Mouse (Mus musculus): ENCODE data around the gene Mief1. TPM values are rescaled to one million over a fixed set of nuclear protein-coding genes. Genes with fewer than 3 reads are reported as not detected.

The Mief1 gene
- polyA plus RNA-seq, 1 experiment: 24.3 TPM

- Histone ChIP-seq H3K36me3 (ENCODE audit: control insufficient read depth, insufficient read depth) (no peaks in the 10 kb centered on the region), H3K79me2 (ENCODE audit: control insufficient read depth, insufficient read depth) (no peaks in the 10 kb centered on the region), H3K27me3 (ENCODE audit: control insufficient read depth, insufficient read depth, insufficient read length) (no peaks in the 10 kb centered on the region), H3K4me3 (no peak overlapping the region), H3K4me2 (ENCODE audit: low read depth) (no peak overlapping the region), H3ac (ENCODE audit: control insufficient read depth, insufficient read length) (no peak overlapping the region)
- TF ChIP-seq SRF (IDR thresholded peaks at IDR 0.05; ENCODE audit: control insufficient read depth, insufficient read length, low read depth): no peak
- no peak for TF ChIP-seq E2F4 (IDR thresholded peaks at IDR 0.05; ENCODE audit: insufficient read depth)
- no peak for TF ChIP-seq POLR2AphosphoS2 (IDR thresholded peaks at IDR 0.05; ENCODE audit: insufficient read length, low read depth)
- no peak for TF ChIP-seq REST (IDR thresholded peaks at IDR 0.05; ENCODE audit: insufficient read depth, insufficient read length)
- no peak for TF ChIP-seq MYOG (IDR thresholded peaks at IDR 0.05; ENCODE audit: control insufficient read depth in 1 of 3, insufficient read depth in 1 of 3, insufficient read length in 2 of 3, low read depth in 2 of 3)
- TF ChIP-seq POLR2A (IDR thresholded peaks at IDR 0.05; ENCODE audit: insufficient read length, low read depth): no peak
- no peak for TF ChIP-seq TCF12 (IDR thresholded peaks at IDR 0.05; ENCODE audit: insufficient read depth, poor library complexity, severe bottlenecking)
- no peak for TF ChIP-seq TCF3 (IDR thresholded peaks at IDR 0.05; ENCODE audit: insufficient read length, low read depth)
- no peak for TF ChIP-seq MYOD1 (IDR thresholded peaks at IDR 0.05; ENCODE audit: control insufficient read depth in 1 of 3, insufficient read length in 2 of 3, low read depth in 2 of 3)
- no peak for TF ChIP-seq MAX (IDR thresholded peaks at IDR 0.05; ENCODE audit: low read depth)
- TF ChIP-seq USF1 (IDR thresholded peaks at IDR 0.05; ENCODE audit: low read depth): no peak
- TF ChIP-seq CEBPB (IDR thresholded peaks at IDR 0.05; ENCODE audit: insufficient read depth, poor library complexity, severe bottlenecking): no peak
Observed at GRCm38 (mm10) chr15:80206057-80206565, 27.7 kb upstream of the Mief1 start.

GRCm38 (mm10) chr15:80208446-80208845, 25.4 kb upstream of the Mief1 start:
- Histone ChIP-seq H3ac (ENCODE audit: control insufficient read depth, insufficient read length) (no peak overlapping the region), H3K36me3 (ENCODE audit: control insufficient read depth, insufficient read depth) (no peaks in the 10 kb centered on the region)
- TF ChIP-seq POLR2AphosphoS2 (IDR thresholded peaks at IDR 0.05; ENCODE audit: insufficient read length, low read depth) (no peak), MYOD1 (IDR thresholded peaks at IDR 0.05; ENCODE audit: control insufficient read depth in 1 of 3, insufficient read length in 2 of 3, low read depth in 2 of 3) (no peak), SRF (IDR thresholded peaks at IDR 0.05; ENCODE audit: control insufficient read depth, insufficient read length, low read depth) (no peak)

GRCm38 (mm10) chr15:80213688-80214087, 20.1 kb upstream of the Mief1 start:
- Histone ChIP-seq H3K4me3 (no peak overlapping the region), H3ac (ENCODE audit: control insufficient read depth, insufficient read length) (no peak overlapping the region), H3K79me2 (ENCODE audit: control insufficient read depth, insufficient read depth) (no peaks in the 10 kb centered on the region), H3K36me3 (ENCODE audit: control insufficient read depth, insufficient read depth) (no peaks in the 10 kb centered on the region), H3K4me2 (ENCODE audit: low read depth) (no peak overlapping the region), H3K27me3 (ENCODE audit: control insufficient read depth, insufficient read depth, insufficient read length) (no peaks in the 10 kb centered on the region)
- TF ChIP-seq MYOD1 (IDR thresholded peaks at IDR 0.05; ENCODE audit: control insufficient read depth in 1 of 3, insufficient read length in 2 of 3, low read depth in 2 of 3) (no peak), E2F4 (IDR thresholded peaks at IDR 0.05; ENCODE audit: insufficient read depth) (no peak), POLR2AphosphoS2 (IDR thresholded peaks at IDR 0.05; ENCODE audit: insufficient read length, low read depth) (no peak), TCF12 (IDR thresholded peaks at IDR 0.05; ENCODE audit: insufficient read depth, poor library complexity, severe bottlenecking) (no peak)

More at GRCm38 (mm10) chr15:80208446-80208845, 25.4 kb upstream of the Mief1 start:
- Histone ChIP-seq H3K4me3 (no peak overlapping the region), H3K4me2 (ENCODE audit: low read depth) (no peak overlapping the region), H3K27me3 (ENCODE audit: control insufficient read depth, insufficient read depth, insufficient read length) (no peaks in the 10 kb centered on the region), H3K79me2 (ENCODE audit: control insufficient read depth, insufficient read depth) (no peaks in the 10 kb centered on the region)

GRCm38 (mm10) chr15:80215716-80216479, 17.9 kb upstream of the Mief1 start:
- TF ChIP-seq CEBPB (IDR thresholded peaks at IDR 0.05; ENCODE audit: insufficient read depth, poor library complexity, severe bottlenecking): no peak
- no peak for TF ChIP-seq E2F4 (IDR thresholded peaks at IDR 0.05; ENCODE audit: insufficient read depth)
- TF ChIP-seq MYOG (IDR thresholded peaks at IDR 0.05; ENCODE audit: control insufficient read depth in 1 of 3, insufficient read depth in 1 of 3, insufficient read length in 2 of 3, low read depth in 2 of 3): no peak
- no peak for TF ChIP-seq MAX (IDR thresholded peaks at IDR 0.05; ENCODE audit: low read depth)
- TF ChIP-seq TCF12 (IDR thresholded peaks at IDR 0.05; ENCODE audit: insufficient read depth, poor library complexity, severe bottlenecking): no peak
- no peak for TF ChIP-seq SRF (IDR thresholded peaks at IDR 0.05; ENCODE audit: control insufficient read depth, insufficient read length, low read depth)
- no peak for TF ChIP-seq MYOD1 (IDR thresholded peaks at IDR 0.05; ENCODE audit: control insufficient read depth in 1 of 3, insufficient read length in 2 of 3, low read depth in 2 of 3)
- TF ChIP-seq USF1 (IDR thresholded peaks at IDR 0.05; ENCODE audit: low read depth): no peak
- TF ChIP-seq POLR2AphosphoS2 (IDR thresholded peaks at IDR 0.05; ENCODE audit: insufficient read length, low read depth): no peak
- no peak for TF ChIP-seq POLR2A (IDR thresholded peaks at IDR 0.05; ENCODE audit: insufficient read length, low read depth)
- no peak for TF ChIP-seq REST (IDR thresholded peaks at IDR 0.05; ENCODE audit: insufficient read depth, insufficient read length)
- TF ChIP-seq TCF3 (IDR thresholded peaks at IDR 0.05; ENCODE audit: insufficient read length, low read depth): no peak
- Histone ChIP-seq H3K4me3 (no peak overlapping the region), H3K79me2 (ENCODE audit: control insufficient read depth, insufficient read depth) (no peaks in the 10 kb centered on the region), H3K36me3 (ENCODE audit: control insufficient read depth, insufficient read depth) (no peaks in the 10 kb centered on the region), H3K27me3 (ENCODE audit: control insufficient read depth, insufficient read depth, insufficient read length) (no peaks in the 10 kb centered on the region), H3ac (ENCODE audit: control insufficient read depth, insufficient read length) (no peak overlapping the region), H3K4me2 (ENCODE audit: low read depth) (no peak overlapping the region)

GRCm38 (mm10) chr15:80216480-80216820, 17.4 kb upstream of the Mief1 start:
- H3ac ChIP-seq (ENCODE audit: control insufficient read depth, insufficient read length): no peak overlapping the region
- no peak overlapping the region for H3K4me3 ChIP-seq
- H3K4me2 ChIP-seq (ENCODE audit: low read depth): no peak overlapping the region
- H3K79me2 ChIP-seq (ENCODE audit: control insufficient read depth, insufficient read depth): no peaks in the 10 kb centered on the region
- H3K36me3 ChIP-seq (ENCODE audit: control insufficient read depth, insufficient read depth): no peaks in the 10 kb centered on the region
- TF ChIP-seq TCF3 (IDR thresholded peaks at IDR 0.05; ENCODE audit: insufficient read length, low read depth): no peak
- TF ChIP-seq MAX (IDR thresholded peaks at IDR 0.05; ENCODE audit: low read depth): no peak
- no peak for TF ChIP-seq CEBPB (IDR thresholded peaks at IDR 0.05; ENCODE audit: insufficient read depth, poor library complexity, severe bottlenecking)
- no peak for TF ChIP-seq USF1 (IDR thresholded peaks at IDR 0.05; ENCODE audit: low read depth)
- TF ChIP-seq POLR2AphosphoS2 (IDR thresholded peaks at IDR 0.05; ENCODE audit: insufficient read length, low read depth): no peak
- no peak for TF ChIP-seq MYOD1 (IDR thresholded peaks at IDR 0.05; ENCODE audit: control insufficient read depth in 1 of 3, insufficient read length in 2 of 3, low read depth in 2 of 3)
- no peak for TF ChIP-seq POLR2A (IDR thresholded peaks at IDR 0.05; ENCODE audit: insufficient read length, low read depth)
- no peak for TF ChIP-seq MYOG (IDR thresholded peaks at IDR 0.05; ENCODE audit: control insufficient read depth in 1 of 3, insufficient read depth in 1 of 3, insufficient read length in 2 of 3, low read depth in 2 of 3)
- TF ChIP-seq REST (IDR thresholded peaks at IDR 0.05; ENCODE audit: insufficient read depth, insufficient read length): no peak
- no peaks in the 10 kb centered on the region for H3K27me3 ChIP-seq (ENCODE audit: control insufficient read depth, insufficient read depth, insufficient read length)

Measured in myocyte (in vitro differentiated cells).